Mouse (Mus musculus): ENCODE results near the gene Ndufa10. TPM values are rescaled to one million over a fixed set of nuclear protein-coding genes. Genes with fewer than 3 reads are reported as not detected.

Ndufa10 gene
- 90.6 to 141 TPM (median 102 TPM) in 4 replicates for total RNA-seq (2023; ENCODE audit: inconsistent age)

DNA sequence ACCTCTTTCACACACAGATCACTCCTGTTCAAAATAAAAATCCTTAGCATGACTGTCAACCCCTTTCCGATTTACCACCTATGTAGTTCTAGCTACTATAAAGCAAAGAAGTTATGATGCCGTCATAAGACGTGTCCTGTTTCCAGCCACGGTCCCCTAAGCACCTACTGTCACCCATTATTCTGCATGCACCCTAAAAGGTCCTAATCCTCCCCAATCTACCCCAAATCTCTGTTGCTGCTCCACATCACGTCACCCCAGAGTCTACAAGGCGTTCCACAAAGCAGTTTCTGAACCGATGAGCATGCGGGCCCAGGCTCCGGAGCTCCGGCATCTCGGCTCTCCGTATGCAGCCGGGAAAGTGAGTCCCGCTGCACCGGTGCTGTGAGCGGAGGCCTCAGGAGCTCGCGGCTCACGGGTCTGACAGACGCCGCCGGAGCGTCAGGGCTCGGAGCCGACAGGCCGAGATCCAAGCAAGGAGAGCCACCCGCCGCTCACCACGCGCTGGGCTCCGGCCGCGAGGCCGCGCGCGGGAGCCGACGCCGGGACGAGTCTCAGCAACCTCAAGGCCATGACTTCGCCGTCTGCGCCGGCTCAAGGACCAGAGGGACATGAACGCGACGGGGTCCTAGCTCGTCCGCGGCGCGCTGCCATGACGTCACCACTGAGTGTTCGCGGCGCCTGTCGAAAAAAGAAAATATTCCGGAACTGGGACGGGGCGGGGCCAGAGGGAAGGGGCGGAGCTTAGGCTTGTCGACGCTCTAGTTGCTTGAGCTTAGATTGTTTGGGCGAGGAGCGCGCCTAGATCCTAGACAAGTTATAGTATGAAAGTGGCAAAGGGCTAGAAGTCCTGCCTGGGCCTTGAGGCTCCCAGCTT lies at the start of gene Ndufa10:
Ndufa10 (minus strand) TSS at position 696 of the 877 bp plus-strand sequence.

DNA sequence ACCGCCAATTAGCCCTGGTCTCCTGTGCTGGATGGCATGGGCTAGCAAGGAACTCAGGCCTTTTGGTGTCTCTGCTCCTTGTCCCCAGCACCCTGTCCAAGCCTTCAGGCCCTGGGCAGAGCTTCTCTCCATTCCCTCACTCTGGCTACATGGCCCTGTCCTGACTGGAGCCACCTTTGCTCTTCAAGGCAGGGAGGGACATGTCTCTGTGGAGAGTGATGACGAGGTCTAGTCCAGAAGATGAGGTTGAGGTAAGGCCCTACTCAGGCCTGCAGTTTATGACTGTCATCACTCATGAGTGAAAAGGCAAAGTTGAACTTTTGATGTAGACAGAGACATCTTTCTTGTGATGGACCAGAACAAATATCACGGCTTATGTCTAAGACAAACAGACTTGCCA lies 44.9 kb upstream of the Ndufa10 start, which contains the start of gene Olfr1414:
Olfr1414 (minus strand) TSS at position 101 of the 400 bp plus-strand sequence.

DNA sequence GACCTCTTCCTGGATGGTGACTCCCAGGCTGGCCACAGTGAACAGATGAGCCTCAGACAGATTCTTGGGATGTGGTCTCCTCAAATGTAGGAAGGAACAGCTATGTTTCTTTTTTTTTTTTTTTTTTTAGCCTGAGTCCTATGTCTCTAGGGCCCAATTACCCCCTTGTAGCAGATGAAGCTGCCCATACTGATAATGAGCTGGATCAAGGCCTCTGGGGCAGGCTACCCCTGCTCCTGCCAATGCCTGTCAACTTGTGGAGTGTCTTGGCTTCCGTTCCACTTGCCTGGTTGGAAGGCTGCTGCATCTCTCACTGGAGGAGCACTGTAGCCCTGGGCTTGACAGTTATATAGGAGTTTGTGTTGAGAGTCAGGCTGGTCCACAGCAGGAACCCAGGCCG lies 22.3 kb upstream of the Ndufa10 start, which contains the start of gene Olfr1415:
Olfr1415 (minus strand) TSS at position 101 of the 400 bp plus-strand sequence.

DNA sequence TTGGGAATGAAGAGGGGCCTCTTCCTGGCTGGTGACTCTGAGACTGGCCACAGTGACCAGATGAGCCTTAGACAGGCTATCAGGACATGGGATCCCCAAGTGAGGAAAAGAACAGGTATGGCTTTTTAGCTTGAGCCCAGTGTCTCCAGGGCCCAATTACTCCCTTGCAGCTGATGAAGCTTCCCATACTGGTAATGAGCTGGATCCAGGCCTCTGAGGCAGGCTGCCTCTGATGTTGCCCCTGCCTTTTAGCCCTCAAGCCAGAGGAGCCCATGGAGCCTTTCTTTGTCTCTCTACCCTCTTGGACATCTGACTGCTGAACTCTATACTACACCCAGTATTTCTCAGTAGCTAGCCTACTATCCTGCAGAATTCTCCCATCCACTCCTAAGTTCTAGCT lies 11.4 kb upstream of the Ndufa10 start, which contains the start of gene Olfr1416:
Olfr1416 (minus strand) TSS at position 101 of the 400 bp plus-strand sequence.

Other genes with a start within 250 kb of the Ndufa10 start
- not detected in 4 replicates for gene Olfr1416, start 11.3 kb upstream of the Ndufa10 start, total RNA-seq (2023; ENCODE audit: inconsistent age)
- not detected in 4 replicates for gene Olfr1415, start 22.2 kb upstream of the Ndufa10 start, total RNA-seq (2023; ENCODE audit: inconsistent age)
- gene Olfr1414, start 44.8 kb upstream of the Ndufa10 start, total RNA-seq (2023; ENCODE audit: inconsistent age), result not detected in 4 replicates
- gene Olfr1413, start 97.5 kb upstream of the Ndufa10 start, total RNA-seq (2023; ENCODE audit: inconsistent age), result not detected in 4 replicates
- gene Olfr1412, start 111.9 kb upstream of the Ndufa10 start, total RNA-seq (2023; ENCODE audit: inconsistent age), result not detected in 4 replicates
- not detected in 4 replicates for gene Olfr1411, start 120.6 kb upstream of the Ndufa10 start, total RNA-seq (2023; ENCODE audit: inconsistent age)
- gene Olfr1410, start 131.9 kb upstream of the Ndufa10 start, total RNA-seq (2023; ENCODE audit: inconsistent age), result not detected in 4 replicates
- gene Olfr12, start 143.9 kb upstream of the Ndufa10 start, total RNA-seq (2023; ENCODE audit: inconsistent age), result not detected in 4 replicates
- gene Cops9, start 168.1 kb upstream of the Ndufa10 start, total RNA-seq (2023; ENCODE audit: inconsistent age), result 61.9 to 83.1 TPM (median 76.2 TPM) in 4 replicates
- not detected in 4 replicates for gene Otos, start 175.0 kb upstream of the Ndufa10 start, total RNA-seq (2023; ENCODE audit: inconsistent age)

Measured in B cell, adult (primary cell).